Mouse (Mus musculus) left cerebral cortex, adult 11 months (tissue): ENCODE results near the gene Ndufaf2.

Source experiments
- DNase-seq: peaks from one replicate; pipeline ENCODE4 v3.0.0; 2022; ENCODE audit warnings: low spot score

Gene Ndufaf2

GRCm38 (mm10) chr13:107961972-107962371 lies 196.5 kb downstream of the Ndufaf2 start:
- no peak for DNase-seq

- DNase-seq, result no peak
Measured at GRCm38 (mm10) chr13:107961501-107961900, 196.9 kb downstream of the Ndufaf2 start.

GRCm38 (mm10) chr13:107960549-107960948 lies 197.9 kb downstream of the Ndufaf2 start:
- no peak for DNase-seq

- no peak for DNase-seq
Measured at GRCm38 (mm10) chr13:107959891-107960290, 198.5 kb downstream of the Ndufaf2 start.

GRCm38 (mm10) chr13:107956246-107956645 lies 202.2 kb downstream of the Ndufaf2 start:
- no peak for DNase-seq

DNA sequence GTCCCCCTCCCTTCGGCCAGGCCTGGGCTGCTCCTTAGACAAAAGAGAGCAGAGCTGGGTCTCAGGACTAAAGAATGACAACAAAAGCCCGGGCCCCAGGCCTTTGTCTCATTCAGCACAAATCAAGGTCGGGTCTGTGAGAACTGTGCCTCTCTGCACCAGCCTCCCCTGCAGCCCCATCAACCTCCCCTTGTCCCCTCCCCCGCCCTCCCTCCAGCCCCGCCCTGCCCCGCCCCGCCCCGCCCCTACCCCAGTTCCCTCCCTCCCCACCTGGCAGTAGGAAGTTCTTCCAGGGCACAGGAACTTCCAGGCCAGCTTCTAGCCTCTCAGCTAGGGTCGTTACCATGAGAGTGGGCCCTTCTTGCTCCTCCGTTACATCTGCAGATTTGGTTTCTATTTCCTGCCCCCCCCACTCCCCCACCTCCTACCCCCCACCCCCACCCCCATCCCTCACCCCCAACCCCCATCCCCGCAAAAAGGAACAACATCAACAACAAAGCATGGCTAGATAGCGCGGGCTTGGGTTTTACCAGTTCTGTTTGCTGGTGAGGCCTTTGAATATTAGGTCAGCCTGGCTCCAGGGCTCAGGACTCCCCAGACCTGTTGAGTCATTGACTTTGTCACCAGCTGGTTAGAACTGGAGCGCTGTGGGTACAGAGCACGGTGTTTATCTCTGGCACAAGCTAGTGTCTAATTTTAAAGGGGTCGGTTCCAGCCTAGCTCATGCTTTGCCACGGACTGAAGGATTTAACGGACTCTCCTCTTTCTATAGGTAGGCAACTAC lies 202.9 kb downstream of the Ndufaf2 start:
- DNase-seq, result no peak

- no peak for DNase-seq
Measured at GRCm38 (mm10) chr13:107954445-107955261, 203.8 kb downstream of the Ndufaf2 start.

DNA sequence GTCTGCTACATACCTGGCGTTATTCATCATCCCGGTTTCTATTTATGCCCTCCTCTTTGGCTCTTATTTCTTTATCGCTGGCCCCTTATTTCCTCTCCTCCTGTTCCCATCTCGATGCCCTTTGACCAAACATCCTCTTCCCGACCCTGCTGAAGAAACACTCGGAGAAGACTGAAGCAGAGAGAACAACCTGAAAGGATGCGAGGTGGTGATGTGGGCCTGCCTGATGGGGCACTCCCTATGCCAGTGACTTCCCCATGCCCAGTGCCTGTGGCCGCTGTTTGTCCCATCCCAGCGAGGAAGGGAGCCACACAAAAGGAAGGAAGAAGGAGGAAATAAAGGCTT lies 204.4 kb downstream of the Ndufaf2 start:
- DNase-seq, result no peak
